Mouse (Mus musculus) embryo, embryonic 10.5 days (tissue): Measurements from ENCODE around the gene Hpdl.

ENCODE experiments used
- DNase-seq: peaks from one replicate; pipeline ENCODE4 v3.0.0-alpha.2; 2015; ENCODE audit warnings: low spot score

Gene Hpdl

DNA sequence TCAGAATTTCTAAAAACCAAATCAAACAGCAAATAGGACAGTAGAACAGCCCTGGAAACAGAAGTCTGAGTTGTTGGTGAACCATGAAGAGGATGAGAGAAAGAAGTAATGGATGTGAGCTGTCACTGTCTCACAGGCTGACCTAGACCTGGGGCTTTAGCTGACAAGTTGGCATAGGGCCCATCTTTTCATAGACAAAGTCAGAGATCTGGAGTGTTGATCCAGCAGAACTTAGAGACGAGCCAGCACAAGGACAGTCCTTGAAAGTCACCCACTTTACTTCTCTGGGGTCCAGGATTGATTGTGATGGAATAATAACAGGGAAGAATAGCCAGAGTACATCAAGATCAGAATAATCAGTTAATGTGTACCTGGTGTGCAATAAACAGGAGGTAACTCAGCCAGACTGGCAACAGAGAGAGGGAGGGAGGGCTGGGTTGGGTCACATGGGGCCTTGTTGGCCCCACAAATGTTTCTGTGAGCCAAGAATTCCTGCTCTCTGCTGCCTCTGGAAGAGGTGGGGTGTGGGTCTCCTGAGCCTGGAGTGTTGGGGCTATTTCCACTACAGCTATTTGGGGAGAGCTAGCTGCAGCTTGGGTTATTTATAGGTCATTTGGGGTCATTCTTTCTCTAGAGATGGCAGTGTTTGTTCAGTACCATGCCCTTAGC is 24.9 kb downstream of the Hpdl start:
- no peak for DNase-seq

- DNase-seq, result no peak
Observed at GRCm38 (mm10) chr4:116794273-116794672, 27.2 kb downstream of the Hpdl start.

- DNase-seq, result no peak
Observed at GRCm38 (mm10) chr4:116792453-116792852, 29.1 kb downstream of the Hpdl start.

- peak; percentile 95 for DNase-seq
Observed at GRCm38 (mm10) chr4:116788956-116789355, 32.6 kb downstream of the Hpdl start.

DNA sequence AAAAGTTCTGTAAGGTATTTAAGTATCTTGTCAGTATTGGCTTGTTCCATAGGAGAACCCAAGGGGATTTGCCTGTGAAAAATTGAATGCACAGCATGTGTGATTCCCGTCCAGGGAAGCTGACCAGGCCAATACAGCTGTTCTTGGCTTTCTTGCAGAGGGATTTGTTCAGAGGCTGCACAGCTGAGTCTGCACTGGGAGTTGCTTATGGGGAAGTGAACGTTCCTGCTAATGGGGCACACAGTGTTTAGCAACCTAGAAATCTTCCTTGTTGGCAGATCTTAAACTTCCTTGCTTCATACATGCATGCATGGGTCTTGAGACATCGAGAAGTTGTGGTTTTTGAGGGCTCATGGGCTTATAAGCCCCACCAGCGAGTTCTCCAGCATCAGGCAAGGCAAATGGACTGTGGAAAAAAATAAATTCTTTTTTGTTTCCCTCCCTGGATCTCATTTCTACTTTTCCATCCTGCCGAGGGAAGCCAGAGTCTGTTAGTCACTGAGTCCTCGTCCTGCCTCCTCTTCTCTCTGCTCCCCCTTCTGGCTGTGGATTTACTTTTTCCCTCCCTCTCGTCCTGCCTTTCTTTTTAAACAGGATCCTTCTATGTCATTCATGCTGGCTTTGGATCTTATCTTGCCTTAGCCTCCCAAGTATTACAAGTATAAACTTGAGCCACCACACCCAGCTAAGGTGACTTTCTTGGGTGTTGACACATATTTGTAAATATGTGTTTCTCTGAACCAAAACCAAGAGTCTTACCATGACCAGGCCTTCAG is 33.3 kb downstream of the Hpdl start:
- DNase-seq, result peak; percentile 18

DNA sequence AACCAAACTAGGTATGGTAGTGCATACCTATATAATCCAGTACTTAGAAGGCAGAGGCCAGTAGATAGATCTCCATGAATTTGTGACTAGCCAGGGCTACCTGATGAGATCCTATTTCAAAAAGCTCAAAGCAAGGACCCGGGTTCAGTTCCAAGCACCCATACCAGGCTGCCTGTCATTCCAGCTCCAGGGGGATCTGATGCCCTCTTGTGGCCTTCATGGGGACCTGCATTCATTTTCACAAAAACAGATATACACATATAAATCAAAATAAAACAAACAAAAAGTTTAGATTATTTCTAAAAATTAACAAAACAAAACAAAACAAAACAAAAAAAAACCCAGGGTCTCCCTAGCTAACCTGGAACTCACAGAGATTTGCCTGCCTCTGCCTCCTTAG is 34.9 kb downstream of the Hpdl start:
- no peak for DNase-seq

DNA sequence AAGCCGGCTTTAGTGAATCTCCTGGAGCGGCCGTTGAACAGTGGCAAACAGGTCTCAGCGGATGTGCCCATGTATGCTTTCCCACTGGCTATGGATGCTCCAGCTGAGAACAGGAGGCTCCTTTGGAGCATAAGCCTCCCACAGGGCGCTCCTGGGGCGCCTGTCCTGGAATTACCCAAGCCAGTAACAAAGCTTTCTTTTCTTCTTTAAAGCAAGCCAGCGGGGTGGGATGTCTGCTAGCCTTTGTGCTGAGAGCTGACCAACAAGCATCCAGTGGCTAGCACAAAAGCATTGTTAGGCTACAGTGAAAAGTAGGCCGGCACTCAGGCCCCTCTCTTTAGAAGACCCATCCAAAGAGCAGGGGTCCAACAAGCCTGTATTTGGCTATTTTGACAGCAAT is 39.3 kb downstream of the Hpdl start:
- peak; percentile 64 for DNase-seq

- DNase-seq, result no peak
Observed at GRCm38 (mm10) chr4:116781366-116781765, 40.1 kb downstream of the Hpdl start.

DNA sequence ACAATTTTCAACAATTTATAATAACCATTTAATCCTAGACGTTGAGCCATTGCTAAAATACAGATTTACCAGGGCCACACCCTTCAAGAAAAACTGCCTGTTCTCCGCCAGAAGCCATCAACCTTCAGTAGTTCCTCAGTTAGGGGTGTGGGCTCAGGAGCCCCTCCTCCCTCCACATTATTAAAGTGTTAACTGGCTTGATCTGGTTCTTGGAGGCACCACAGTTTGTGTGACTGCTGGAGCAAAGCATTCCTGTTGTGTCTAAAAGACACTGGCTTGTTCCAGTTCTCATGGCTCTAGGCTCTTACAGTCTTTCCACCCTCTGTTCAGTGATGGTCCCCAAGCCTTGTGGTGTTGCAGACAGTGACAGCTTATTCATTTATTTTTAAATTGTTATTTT is 41.0 kb downstream of the Hpdl start:
- DNase-seq, result no peak

GRCm38 (mm10) chr4:116777079-116777478 is 44.4 kb downstream of the Hpdl start:
- DNase-seq, result no peak

DNA sequence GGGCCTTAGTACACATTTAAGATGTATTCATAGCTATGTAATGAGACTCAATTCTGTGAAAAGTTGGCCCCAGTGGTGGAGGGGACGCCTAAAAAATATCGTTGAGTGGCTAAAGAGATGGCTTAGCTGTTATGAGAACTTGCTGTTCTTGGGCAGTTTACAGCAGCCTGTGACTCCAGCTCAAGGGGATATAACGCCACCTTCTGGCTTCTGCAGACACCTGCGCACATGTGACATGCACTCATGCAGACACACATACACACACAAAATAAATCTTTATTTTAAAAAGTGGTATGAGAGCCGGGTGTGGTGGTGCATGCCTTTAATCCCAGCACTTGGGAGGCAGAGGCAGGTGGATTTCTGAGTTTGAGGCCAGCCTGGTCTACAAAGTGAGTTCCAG is 45.1 kb downstream of the Hpdl start:
- no peak for DNase-seq
